Mouse (Mus musculus) stomach, embryonic 16.5 days (tissue): Measurements from ENCODE around the gene Zfp326. TPM values are rescaled to one million over a fixed set of nuclear protein-coding genes. Genes with fewer than 3 reads are reported as not detected.

ENCODE experiments used
- ATAC-seq: fragments of 200-750 bp; cut with Nextera tagmentation; 2 replicates; pipeline ENCODE4 v1.8.0; 2017; ENCODE audit warnings: moderate number of reproducible peaks, moderate TSS enrichment; ENCODE audit not compliant: insufficient read depth, low FRiP score
- H3K27ac ChIP-seq: fragments of 300-500 bp; sonication (generic); 2 replicates; pipeline ENCODE4 v1.5.1; 2014; ENCODE audit warnings: low read length
- H3K27me3 ChIP-seq: fragments of 300-500 bp; sonication (generic); 2 replicates; pipeline ENCODE4 v1.6.1; 2014; ENCODE audit warnings: low read length, control low read depth, mixed read lengths; ENCODE audit not compliant: control insufficient read depth, insufficient read depth
- H3K36me3 ChIP-seq: fragments of 300-500 bp; sonication (generic); 2 replicates; pipeline ENCODE4 v1.6.1; 2014; ENCODE audit warnings: low read length; ENCODE audit not compliant: control insufficient read depth, insufficient read depth
- H3K4me1 ChIP-seq: fragments of 300-500 bp; sonication (generic); 2 replicates; pipeline ENCODE4 v1.6.1; 2014; ENCODE audit warnings: low read length, control low read depth, mixed read lengths; ENCODE audit not compliant: control insufficient read depth, insufficient read depth
- H3K4me2 ChIP-seq: fragments of 300-500 bp; sonication (generic); 2 replicates; pipeline ENCODE4 v1.6.1; 2014; ENCODE audit warnings: low read depth, low read length, mixed read lengths
- H3K4me3 ChIP-seq: fragments of 300-500 bp; sonication (generic); replicated peaks from 2 replicates; pipeline ENCODE4 v1.5.1; 2014; ENCODE audit warnings: mild to moderate bottlenecking, low read length
- H3K9ac ChIP-seq: fragments of 300-500 bp; sonication (generic); 2 replicates; pipeline ENCODE4 v1.6.1; 2014; ENCODE audit warnings: low read length
- H3K9me3 ChIP-seq: fragments of 300-500 bp; sonication (generic); replicated peaks from 2 replicates; pipeline ENCODE4 v1.6.1; 2016; ENCODE audit warnings: low read length, control low read depth; ENCODE audit not compliant: control insufficient read depth
- WGBS: fragments of 180-500 bp; shearing (Covaris S2); extraction: QIAGEN DNeasy Blood & Tissue Kit; methylation state at CpG from one replicate; pipeline ENCODE4 v1.1.7; 2014; 5-methylcytosine and 5-hydroxymethylcytosine counted together
- polyA plus RNA-seq: library from polyadenylated mRNA; unstranded; fragments of >200 nt; fragmentation: Nextera tagmentation; extraction: Ambion mirVana; gene quantifications from 2 replicates; pipeline ENCODE4 v1.2.1, GENCODE M21; 2015

Zfp326 gene
- polyA plus RNA-seq, 1 experiment from 2014 or later, result 31.6 TPM

DNA sequence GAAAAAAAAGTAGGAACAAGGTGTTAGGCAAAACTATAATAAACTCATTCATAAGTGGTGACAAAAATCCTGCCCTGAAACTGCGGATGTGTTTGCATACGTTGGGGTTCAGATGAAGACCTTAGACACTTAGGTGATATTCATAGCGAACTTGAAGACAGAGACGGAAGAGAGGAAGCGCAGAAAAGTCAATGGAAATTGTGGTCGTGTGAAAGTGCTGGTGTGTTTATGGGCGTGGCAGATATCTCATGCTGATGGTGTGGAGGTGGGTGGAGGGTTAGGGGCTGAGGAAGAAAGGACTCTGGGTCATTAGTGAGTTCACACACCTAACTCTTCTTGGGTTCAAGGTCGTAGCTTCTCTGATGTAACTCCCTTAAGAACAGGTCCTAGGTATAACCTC is 4.2 kb upstream of the Zfp326 start:
- Histone ChIP-seq H3K27me3 (no peaks in the 10 kb centered on the region), H3K9me3 (no peaks in the 10 kb centered on the region), H3K4me3 (no peak overlapping the region), H3K4me2 (no peak overlapping the region), H3K4me1 (peaks cover 14% of the 10 kb centered on the region), H3K9ac (no peak overlapping the region), H3K36me3 (no peaks in the 10 kb centered on the region), H3K27ac (no peak overlapping the region)
- WGBS, result 70% methylated on average over 8 of the region's 8 CpGs
- no peak for ATAC-seq

DNA sequence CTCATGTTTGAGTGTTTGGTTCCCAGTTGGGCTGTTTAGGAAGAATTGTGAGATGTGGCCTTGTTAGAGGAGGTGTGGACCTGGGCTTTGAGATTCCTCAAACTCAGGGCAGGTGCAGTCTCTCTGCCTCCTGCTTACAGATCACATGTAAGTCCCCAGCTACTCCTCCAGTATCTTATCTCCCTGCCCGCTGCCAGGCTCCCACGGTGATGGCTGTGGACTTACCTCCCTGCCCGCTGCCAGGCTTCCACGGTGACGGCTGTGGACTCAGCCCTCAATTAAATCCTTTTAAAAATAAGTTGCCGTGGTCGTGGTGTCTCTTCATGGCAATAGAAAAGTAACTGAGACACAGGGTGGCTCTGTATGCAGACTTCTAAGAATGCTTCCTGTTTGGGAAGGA is 3.4 kb upstream of the Zfp326 start:
- H3K4me2 ChIP-seq, result no peak overlapping the region
- no peaks in the 10 kb centered on the region for H3K36me3 ChIP-seq
- H3K9ac ChIP-seq, result no peak overlapping the region; the same call in 1 of the 2 replicates
- no peak overlapping the region for H3K27ac ChIP-seq
- ATAC-seq, result no peak
- peaks cover 10% of the 10 kb centered on the region for H3K4me1 ChIP-seq
- WGBS, result 47% methylated on average over 7 of the region's 7 CpGs
- H3K27me3 ChIP-seq, result no peaks in the 10 kb centered on the region
- no peaks in the 10 kb centered on the region for H3K9me3 ChIP-seq
- no peak overlapping the region for H3K4me3 ChIP-seq

DNA sequence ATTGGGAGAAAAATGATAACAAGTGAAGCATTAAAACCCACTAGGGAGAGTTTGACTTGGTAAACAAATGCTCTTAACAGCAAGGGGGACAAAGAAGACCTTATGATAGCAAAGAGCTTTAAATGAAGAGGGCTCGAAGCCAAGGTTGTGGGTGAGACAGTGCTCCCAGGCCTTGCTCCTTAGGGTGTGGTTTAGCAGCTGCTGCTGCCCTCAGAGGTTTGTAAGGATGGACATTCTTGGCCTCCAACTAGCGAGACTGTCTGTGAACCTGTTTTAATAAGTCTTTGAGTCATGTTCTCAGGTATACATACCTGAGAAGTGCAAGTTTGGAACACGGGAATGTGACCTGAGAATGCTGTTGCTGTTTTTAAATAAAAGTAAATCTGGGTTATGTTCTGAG is 2.6 kb upstream of the Zfp326 start:
- Histone ChIP-seq H3K27me3 (no peaks in the 10 kb centered on the region), H3K4me1 (peaks cover 14% of the 10 kb centered on the region), H3K27ac (no peak overlapping the region), H3K9ac (no peak overlapping the region), H3K4me3 (no peak overlapping the region), H3K9me3 (no peaks in the 10 kb centered on the region), H3K4me2 (no peak overlapping the region), H3K36me3 (no peaks in the 10 kb centered on the region)
- no peak for ATAC-seq
- WGBS, result 62% methylated on average over 3 of the region's 3 CpGs

DNA sequence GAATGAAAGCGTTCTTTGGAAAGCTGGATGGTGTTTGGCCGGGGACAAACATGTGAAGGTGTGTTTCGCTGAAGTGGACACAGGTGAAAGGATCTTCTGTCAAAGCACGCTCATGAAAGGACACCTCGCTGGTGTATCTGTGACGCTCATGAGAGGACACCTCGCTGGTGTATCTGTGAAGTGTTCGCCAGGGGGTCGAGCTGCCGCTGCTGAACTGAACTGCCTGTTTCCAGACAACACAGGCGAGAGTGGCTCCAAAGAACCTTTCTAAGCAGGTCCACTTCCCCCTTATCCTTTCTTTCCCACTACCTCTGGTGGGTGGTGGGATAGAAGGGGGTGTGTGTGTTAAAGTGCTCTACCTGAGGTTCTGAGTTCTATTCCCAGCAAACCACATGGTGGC is 1.9 kb upstream of the Zfp326 start:
- no peak for ATAC-seq
- no peaks in the 10 kb centered on the region for H3K36me3 ChIP-seq
- H3K4me3 ChIP-seq, result no peak overlapping the region
- WGBS, result 94% methylated on average over 11 of the region's 11 CpGs
- H3K9ac ChIP-seq, result no peak overlapping the region
- H3K27me3 ChIP-seq, result no peaks in the 10 kb centered on the region
- H3K4me1 ChIP-seq, result peaks cover 14% of the 10 kb centered on the region
- no peak overlapping the region for H3K27ac ChIP-seq
- no peak overlapping the region for H3K4me2 ChIP-seq
- no peaks in the 10 kb centered on the region for H3K9me3 ChIP-seq

- peak overlapping the region; percentile 100 for H3K9ac ChIP-seq
- peak overlapping the region; percentile 91 for H3K4me2 ChIP-seq
- H3K36me3 ChIP-seq, result no peaks in the 10 kb centered on the region
- no peaks in the 10 kb centered on the region for H3K9me3 ChIP-seq
- H3K27me3 ChIP-seq, result no peaks in the 10 kb centered on the region
- peaks cover 22% of the 10 kb centered on the region for H3K4me1 ChIP-seq
- peak overlapping the region; percentile 86 for H3K27ac ChIP-seq
- under 1% methylated on average over 46 of the region's 46 CpGs for WGBS
- peak; percentile 30 for ATAC-seq
- H3K4me3 ChIP-seq, result peak overlapping the region; percentile 97
Measured at GRCm38 (mm10) chr5:105876925-105877774, 785 bp downstream of the Zfp326 start.

GRCm38 (mm10) chr5:105887317-105887716 is 11.0 kb downstream of the Zfp326 start:
- WGBS, result 67% methylated on average over 4 of the region's 4 CpGs
- ATAC-seq, result no peak

GRCm38 (mm10) chr5:105898161-105898560 is 21.8 kb downstream of the Zfp326 start:
- Histone ChIP-seq H3K4me1 (no peaks in the 10 kb centered on the region), H3K27me3 (no peaks in the 10 kb centered on the region), H3K9me3 (no peaks in the 10 kb centered on the region), H3K9ac (no peak overlapping the region), H3K4me3 (no peak overlapping the region), H3K4me2 (no peak overlapping the region), H3K36me3 (peaks cover 13% of the 10 kb centered on the region), H3K27ac (no peak overlapping the region)
- 94% methylated on average over 4 of the region's 4 CpGs for WGBS
- no peak for ATAC-seq

More at GRCm38 (mm10) chr5:105887317-105887716, 11.0 kb downstream of the Zfp326 start:
- Histone ChIP-seq H3K4me2 (no peak overlapping the region), H3K4me1 (peaks cover 5% of the 10 kb centered on the region; the same call in 1 of the 2 replicates), H3K4me3 (no peak overlapping the region), H3K27ac (no peak overlapping the region), H3K9me3 (no peaks in the 10 kb centered on the region), H3K9ac (no peak overlapping the region), H3K27me3 (no peaks in the 10 kb centered on the region), H3K36me3 (peaks cover 4% of the 10 kb centered on the region)

GRCm38 (mm10) chr5:105909209-105909608 is 32.8 kb downstream of the Zfp326 start:
- 0 out of 2 replicates have a peak, but pooled peaks cover 17% of the 10 kb centered on the region for H3K36me3 ChIP-seq
- H3K27me3 ChIP-seq, result no peaks in the 10 kb centered on the region
- H3K9me3 ChIP-seq, result no peaks in the 10 kb centered on the region
- WGBS, result 79% methylated on average over 5 of the region's 5 CpGs
- peaks cover 3% of the 10 kb centered on the region; the same call in 1 of the 2 replicates for H3K4me1 ChIP-seq
- no peak for ATAC-seq
- H3K4me3 ChIP-seq, result no peak overlapping the region
- H3K9ac ChIP-seq, result no peak overlapping the region
- H3K27ac ChIP-seq, result no peak overlapping the region
- H3K4me2 ChIP-seq, result no peak overlapping the region

- Histone ChIP-seq H3K4me1 (peaks cover 3% of the 10 kb centered on the region; the same call in 1 of the 2 replicates), H3K4me3 (no peak overlapping the region), H3K27ac (no peak overlapping the region), H3K4me2 (no peak overlapping the region), H3K9ac (no peak overlapping the region), H3K27me3 (no peaks in the 10 kb centered on the region), H3K36me3 (0 out of 2 replicates have a peak, but pooled peaks cover 19% of the 10 kb centered on the region), H3K9me3 (no peaks in the 10 kb centered on the region)
- 92% methylated on average over 3 of the region's 3 CpGs for WGBS
- no peak for ATAC-seq
Measured at GRCm38 (mm10) chr5:105909671-105910070, 33.3 kb downstream of the Zfp326 start.
